Mouse (Mus musculus) ES-Bruce4 (cell line): Measurements from ENCODE around the gene Ndufaf2.

Experiments
- CTCF ChIP-seq: IDR thresholded peaks from one replicate; pipeline ENCODE4 v1.8.1; 2011; ENCODE audit warnings: low read depth, low read length
- EP300 ChIP-seq: IDR thresholded peaks from 2 replicates; pipeline ENCODE4 v1.6.1; 2011; ENCODE audit warnings: low read depth, low read length; ENCODE audit not compliant: insufficient read depth

DNA sequence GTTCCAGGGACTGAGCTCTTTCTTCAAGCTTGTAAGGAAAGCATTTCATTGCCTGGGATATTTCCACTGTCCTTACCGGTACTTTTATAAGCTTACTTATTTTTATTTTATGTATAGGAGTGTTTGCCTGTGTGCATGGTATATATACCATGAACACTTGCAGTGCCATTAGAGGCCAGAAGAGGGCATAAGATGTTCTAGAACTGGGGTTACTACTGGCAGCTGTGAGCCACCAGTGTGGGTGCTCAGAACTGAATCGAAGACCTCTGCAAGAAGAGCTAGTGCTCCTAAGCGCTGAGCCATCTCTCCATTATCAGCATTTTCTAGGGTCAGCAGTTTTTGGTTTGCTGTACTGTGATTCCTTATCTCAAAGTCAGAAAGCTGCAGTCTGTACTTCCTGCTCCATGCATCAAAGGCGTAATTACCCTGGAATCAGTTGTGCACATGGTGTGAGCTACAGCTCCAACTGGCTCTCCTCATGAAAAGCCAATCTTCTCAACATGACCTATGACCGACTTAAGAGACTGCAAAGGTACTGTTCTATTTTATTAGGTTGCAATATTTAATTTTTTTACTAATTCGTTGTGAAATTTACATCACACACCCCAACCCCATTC lies 175.1 kb downstream of the Ndufaf2 start:
- TF ChIP-seq CTCF: no peak
- no peak for TF ChIP-seq EP300
